Mouse (Mus musculus) E14TG2a.4 (cell line): Measurements from ENCODE around the gene Med25.

ENCODE experiments used
- H3K27me3 ChIP-seq: 2 replicates; pipeline ENCODE4 v1.6.1; 2014; ENCODE audit warnings: low read length, control low read depth; ENCODE audit not compliant: insufficient read depth
- H3K36me3 ChIP-seq: 2 replicates; pipeline ENCODE4 v1.6.1; 2014; ENCODE audit warnings: low read length, control low read depth; ENCODE audit not compliant: insufficient read depth
- H3K4me1 ChIP-seq: replicated peaks from 2 replicates; pipeline ENCODE4 v1.6.1; 2014; ENCODE audit warnings: low read depth, low read length, control low read depth
- H3K4me3 ChIP-seq: replicated peaks from 2 replicates; pipeline ENCODE4 v1.5.1; 2014; ENCODE audit warnings: mild to moderate bottlenecking, low read length
- H3K9me3 ChIP-seq: 2 replicates; pipeline ENCODE4 v1.6.1; 2014; ENCODE audit warnings: low read length, control low read depth
- CTCF ChIP-seq: conservative IDR thresholded peaks from 2 replicates; pipeline ENCODE4 v1.5.1; 2014; ENCODE audit warnings: low read length
- NANOG ChIP-seq: IDR thresholded peaks from 2 replicates; pipeline ENCODE4 v1.6.1; 2014; ENCODE audit warnings: borderline replicate concordance, low read length, mixed read lengths
- POU5F1 ChIP-seq: IDR thresholded peaks from 2 replicates; pipeline ENCODE4 v1.6.1; 2014; ENCODE audit warnings: low read length, borderline replicate concordance

The Med25 gene

GRCm38 (mm10) chr7:44896499-44896898, 4.0 kb upstream of the Med25 start:
- TF ChIP-seq NANOG, result no peak
- TF ChIP-seq POU5F1, result no peak
- TF ChIP-seq CTCF, result no peak
- Histone ChIP-seq H3K4me3 (peak overlapping the region; percentile 85), H3K27me3 (no peaks in the 10 kb centered on the region), H3K36me3 (peaks cover 34% of the 10 kb centered on the region), H3K4me1 (peaks cover 62% of the 10 kb centered on the region), H3K9me3 (no peaks in the 10 kb centered on the region)

DNA sequence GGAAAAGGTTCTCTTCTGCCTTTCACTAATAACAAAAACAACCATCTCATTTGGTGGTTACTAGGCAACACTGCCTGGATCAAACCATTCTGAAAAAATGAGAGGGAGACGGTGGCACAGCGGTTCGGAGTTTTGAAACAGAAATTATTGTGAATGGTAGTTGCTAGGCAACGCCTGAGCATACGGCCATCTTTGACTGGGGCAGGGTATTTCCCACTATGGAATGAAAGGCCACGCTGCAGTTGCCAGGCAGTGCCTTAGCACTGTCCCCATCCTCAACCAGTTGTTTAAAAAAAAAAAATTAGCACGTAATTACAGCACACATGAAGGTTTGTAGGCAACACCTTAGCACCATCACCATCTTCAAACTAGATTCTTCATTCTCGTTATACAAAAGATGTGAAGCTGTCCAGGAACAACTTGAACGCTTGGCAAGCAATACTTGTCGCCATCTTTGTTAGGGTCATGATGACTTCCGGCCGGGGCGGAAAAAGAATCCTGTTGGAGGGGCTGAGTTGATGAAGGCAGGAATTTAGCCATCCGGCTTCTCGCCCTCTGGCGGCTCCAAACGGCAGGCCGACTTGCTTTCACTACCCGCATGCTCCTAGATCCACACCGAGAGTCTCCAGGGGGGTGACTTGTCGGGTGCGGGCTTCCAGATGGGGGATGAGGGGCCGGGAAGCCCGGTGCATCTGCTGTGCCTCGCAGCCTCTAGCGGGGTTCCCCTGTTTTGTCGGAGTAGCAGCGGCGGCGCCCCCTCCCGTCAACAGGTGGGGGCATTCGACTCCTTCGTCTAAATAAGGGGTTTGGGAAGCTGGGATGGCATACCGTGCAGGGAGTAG, 3.3 kb upstream of the Med25 start, which contains the start of gene Fuz:
Gene Fuz (plus strand): TSS at position 487 of the 842 bp plus-strand sequence.
- H3K4me1 ChIP-seq, result peaks cover 63% of the 10 kb centered on the region
- H3K27me3 ChIP-seq, result no peaks in the 10 kb centered on the region
- peak within 1 kb of the TSS; percentile 85 for H3K4me3 ChIP-seq
- H3K36me3 ChIP-seq, result peaks cover 33% of the 10 kb centered on the region
- no peaks in the 10 kb centered on the region for H3K9me3 ChIP-seq
- TF ChIP-seq CTCF, result peak; percentile 44
- TF ChIP-seq POU5F1, result no peak
- no peak for TF ChIP-seq NANOG

DNA sequence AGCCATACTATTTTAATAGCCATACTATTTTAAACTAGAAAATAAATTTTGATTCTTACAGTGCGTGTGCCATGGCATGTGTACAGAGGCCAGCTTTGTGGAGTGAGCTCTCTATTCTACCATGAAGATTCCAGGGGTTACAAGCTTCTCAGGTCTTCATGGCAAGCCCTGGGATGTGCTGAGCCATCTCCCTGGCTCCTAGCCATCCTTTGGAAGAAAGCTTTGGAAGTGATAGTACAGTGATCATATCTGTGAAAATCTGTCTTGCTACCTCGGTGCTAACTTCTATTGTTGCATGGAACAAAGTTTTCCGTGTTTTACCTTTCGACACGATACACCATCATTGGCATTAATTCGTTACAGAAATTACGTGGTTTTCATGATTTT, 2.7 kb upstream of the Med25 start:
- Histone ChIP-seq H3K9me3 (no peaks in the 10 kb centered on the region), H3K27me3 (no peaks in the 10 kb centered on the region), H3K4me3 (peak overlapping the region; percentile 85; the same call in 1 of the 2 replicates), H3K4me1 (peaks cover 63% of the 10 kb centered on the region), H3K36me3 (peaks cover 33% of the 10 kb centered on the region)
- TF ChIP-seq CTCF (no peak), POU5F1 (no peak), NANOG (no peak)

DNA sequence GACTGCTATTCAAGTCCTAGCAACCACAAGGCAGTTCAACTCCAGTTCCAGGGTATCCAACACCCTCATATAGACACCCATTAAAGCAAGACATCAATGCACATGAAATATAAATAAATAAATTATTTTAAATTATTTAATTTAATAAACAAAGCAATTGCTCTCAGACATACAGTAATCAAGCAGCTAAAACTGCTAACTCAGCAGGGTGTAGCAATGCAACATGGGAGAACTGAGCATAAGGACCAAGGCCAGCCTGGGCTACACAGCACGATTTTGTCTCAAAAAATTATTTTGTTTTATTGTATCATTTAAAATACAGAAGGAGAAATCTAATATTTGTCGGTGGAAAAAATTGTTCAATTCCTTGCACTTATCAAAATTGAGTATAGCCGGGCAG, 1.7 kb upstream of the Med25 start:
- H3K36me3 ChIP-seq, result peaks cover 31% of the 10 kb centered on the region
- H3K4me3 ChIP-seq, result no peak overlapping the region
- no peaks in the 10 kb centered on the region for H3K27me3 ChIP-seq
- H3K4me1 ChIP-seq, result peaks cover 61% of the 10 kb centered on the region
- H3K9me3 ChIP-seq, result no peaks in the 10 kb centered on the region
- TF ChIP-seq NANOG (no peak), POU5F1 (no peak), CTCF (no peak)

DNA sequence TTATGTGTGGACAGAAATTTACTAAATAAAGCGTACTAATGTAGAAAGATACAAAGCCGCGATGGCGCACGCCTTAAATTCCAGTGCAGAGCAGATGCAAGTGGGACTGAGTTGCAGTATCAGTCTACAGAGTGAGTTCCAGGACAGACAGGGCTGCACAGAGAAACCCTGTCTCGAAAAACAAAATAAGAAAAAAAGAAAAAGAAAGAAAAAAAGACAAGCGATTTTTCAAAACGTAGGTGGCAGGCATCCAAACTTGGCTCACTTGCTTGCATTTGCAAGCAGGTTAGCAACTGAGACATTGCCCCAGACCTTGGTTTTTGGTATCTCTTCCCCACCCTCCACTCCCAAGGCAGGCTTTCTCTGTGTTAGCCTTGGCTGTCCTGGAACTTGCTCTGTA, 685 bp upstream of the Med25 start:
- Histone ChIP-seq H3K4me3 (no peak overlapping the region), H3K9me3 (no peaks in the 10 kb centered on the region), H3K4me1 (peaks cover 61% of the 10 kb centered on the region), H3K36me3 (peaks cover 37% of the 10 kb centered on the region), H3K27me3 (no peaks in the 10 kb centered on the region)
- TF ChIP-seq POU5F1, result no peak
- no peak for TF ChIP-seq CTCF
- no peak for TF ChIP-seq NANOG

- TF ChIP-seq NANOG (no peak), CTCF (no peak), POU5F1 (no peak)
- Histone ChIP-seq H3K4me3 (peak overlapping the region; percentile 98), H3K4me1 (peaks cover 57% of the 10 kb centered on the region), H3K36me3 (peaks cover 43% of the 10 kb centered on the region), H3K27me3 (no peaks in the 10 kb centered on the region), H3K9me3 (no peaks in the 10 kb centered on the region)
These were observed 901 bp downstream of the Med25 start for GRCm38 (mm10) chr7:44891611-44892010.

- TF ChIP-seq POU5F1, result no peak
- no peak for TF ChIP-seq NANOG
- no peak for TF ChIP-seq CTCF
- Histone ChIP-seq H3K4me3 (peak overlapping the region; percentile 98; the same call in 1 of the 2 replicates), H3K36me3 (peaks cover 52% of the 10 kb centered on the region), H3K27me3 (no peaks in the 10 kb centered on the region), H3K4me1 (peaks cover 64% of the 10 kb centered on the region), H3K9me3 (no peaks in the 10 kb centered on the region)
These were observed 1.8 kb downstream of the Med25 start for GRCm38 (mm10) chr7:44890737-44891136.

- peaks cover 58% of the 10 kb centered on the region for H3K36me3 ChIP-seq
- TF ChIP-seq CTCF (no peak), POU5F1 (no peak), NANOG (no peak)
- H3K4me3 ChIP-seq, result no peak overlapping the region
These were observed 2.3 kb downstream of the Med25 start for GRCm38 (mm10) chr7:44890180-44890579.

More at GRCm38 (mm10) chr7:44890180-44890579, 2.3 kb downstream of the Med25 start:
- Histone ChIP-seq H3K4me1 (peaks cover 66% of the 10 kb centered on the region), H3K27me3 (no peaks in the 10 kb centered on the region), H3K9me3 (no peaks in the 10 kb centered on the region)
